Mouse (Mus musculus) CD4-positive, CD25-positive, alpha-beta regulatory T cell, adult 4 months (primary cell): ENCODE data around the gene Gm45015. TPM values are rescaled to one million over a fixed set of nuclear protein-coding genes. Genes with fewer than 3 reads are reported as not detected.
"Not testable (repeated sequence)": the region's sequence is repeated elsewhere in the genome, so short reads cannot be mapped to it uniquely, and the experiment has no call there.

Experiments
- ATAC-seq: one replicate; pipeline ENCODE4 v1.8.0; 2017
- polyA plus RNA-seq, 2 experiments: library from polyadenylated mRNA; unstranded; fragments of 100-300 nt; shearing (Covaris generic); gene quantifications; one replicate each; pipeline ENCODE4 v1.2.1; 2017

Gene Gm45015
- polyA plus RNA-seq: not detected

DNA sequence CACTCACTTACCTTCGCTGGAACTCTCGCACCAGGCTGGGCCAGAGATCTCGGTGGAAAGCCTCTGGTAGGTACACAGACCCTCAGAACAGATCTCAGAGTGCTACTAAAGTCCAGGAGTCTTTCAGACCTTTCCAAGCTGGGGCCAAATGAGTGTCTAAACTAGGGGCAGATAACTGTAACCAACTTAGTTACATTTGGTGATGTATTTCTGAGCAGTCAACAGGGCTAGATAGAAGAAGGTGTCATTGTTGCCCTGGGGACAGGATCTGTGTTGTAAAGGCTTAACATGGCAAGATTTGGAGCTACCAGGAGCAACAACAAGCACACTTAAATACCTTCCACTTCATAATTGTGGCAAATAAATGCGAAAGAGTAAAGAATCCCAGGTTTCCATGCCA lies at the start of gene Gm45015:
Gene Gm45015 (minus strand): TSS at position 101 of the 400 bp plus-strand sequence.
- ATAC-seq: no peak

GRCm38 (mm10) chrX:73384924-73385323 lies 48.3 kb upstream of the Gm45015 start:
- ATAC-seq: no peak

DNA sequence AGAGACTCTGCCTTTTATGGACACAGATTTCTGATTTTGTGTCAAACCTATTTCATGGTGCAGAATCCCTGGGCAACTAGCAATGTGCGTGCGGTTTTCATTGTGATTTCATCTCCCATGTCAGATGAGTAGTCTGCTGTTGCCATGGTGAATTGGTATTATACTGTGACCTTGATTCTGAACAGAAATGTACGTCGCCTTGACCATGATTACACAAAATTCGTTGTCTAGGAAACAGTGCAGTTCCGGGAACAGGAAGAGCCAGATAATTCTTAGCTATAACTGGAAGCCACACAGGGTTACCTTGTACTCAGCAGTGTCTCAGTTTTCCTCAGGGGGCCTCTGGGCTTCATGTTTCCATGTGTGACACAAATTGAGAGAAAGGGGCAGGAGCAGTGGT lies 47.8 kb upstream of the Gm45015 start:
- no peak for ATAC-seq

DNA sequence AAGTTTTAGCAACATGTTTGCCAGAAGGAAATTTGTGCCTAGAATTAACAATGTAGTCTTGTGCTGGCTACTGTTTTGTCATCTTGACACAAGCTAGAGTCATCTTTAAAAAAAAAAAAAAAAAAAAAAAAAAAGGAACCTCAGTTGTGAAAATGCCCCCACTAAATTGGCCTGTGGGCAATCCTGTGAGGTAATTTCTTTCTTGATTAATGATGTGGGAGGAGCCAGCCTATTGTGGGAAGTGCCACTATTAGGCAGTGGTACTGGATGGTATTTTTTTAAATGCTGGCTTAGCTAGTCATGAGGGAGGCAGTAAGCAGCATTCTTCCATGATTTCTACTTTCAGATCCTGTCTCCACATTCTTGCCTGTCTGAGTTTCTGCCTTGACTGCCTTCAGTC lies 26.7 kb upstream of the Gm45015 start:
- no peak for ATAC-seq

- no peak for ATAC-seq
Measured at GRCm38 (mm10) chrX:73356719-73357118, 20.1 kb upstream of the Gm45015 start.

GRCm38 (mm10) chrX:73356163-73356562 lies 19.5 kb upstream of the Gm45015 start:
- ATAC-seq: no peak

GRCm38 (mm10) chrX:73344346-73344745 lies 7.7 kb upstream of the Gm45015 start:
- ATAC-seq: no peak

- no peak for ATAC-seq
Measured at GRCm38 (mm10) chrX:73343802-73344201, 7.2 kb upstream of the Gm45015 start.

DNA sequence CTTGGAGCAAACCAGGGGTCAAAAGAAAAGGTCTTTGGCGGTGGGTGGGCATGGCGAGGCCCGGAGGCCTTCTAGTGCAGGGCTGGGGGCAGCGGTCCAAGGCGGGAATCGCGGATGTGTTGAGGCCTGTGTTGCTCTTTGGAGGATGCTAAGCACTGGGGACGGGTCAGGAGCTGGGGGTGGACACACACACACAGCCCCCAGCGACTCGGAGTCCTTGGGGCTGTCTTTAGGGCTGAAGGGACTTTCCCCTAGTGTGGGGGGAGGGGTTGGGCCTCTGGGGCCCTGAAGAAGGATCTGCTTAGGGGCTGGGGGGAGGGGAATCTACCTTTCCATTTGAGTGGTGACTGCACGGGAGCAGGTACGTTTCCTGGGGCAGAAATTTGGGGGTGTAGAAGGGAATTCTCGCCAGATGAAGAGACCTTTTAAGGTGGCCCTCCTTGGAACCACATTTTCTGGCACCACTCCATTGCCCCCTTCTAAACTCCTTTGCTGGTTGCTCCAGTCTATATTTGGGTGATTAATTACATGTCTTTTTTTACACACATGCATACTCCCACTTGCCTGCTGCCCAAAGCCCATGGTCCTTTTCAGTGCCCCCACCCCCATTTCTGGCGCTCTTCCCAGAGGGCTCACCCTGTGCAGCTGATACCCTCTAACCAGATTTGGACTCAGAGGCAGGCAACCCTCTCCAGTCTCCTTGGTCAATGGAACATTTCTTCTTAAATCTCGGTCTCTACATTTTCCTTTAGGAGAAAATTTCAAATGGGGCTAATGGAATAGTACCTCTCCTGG lies 6.5 kb upstream of the Gm45015 start:
- ATAC-seq: peak; percentile 45

DNA sequence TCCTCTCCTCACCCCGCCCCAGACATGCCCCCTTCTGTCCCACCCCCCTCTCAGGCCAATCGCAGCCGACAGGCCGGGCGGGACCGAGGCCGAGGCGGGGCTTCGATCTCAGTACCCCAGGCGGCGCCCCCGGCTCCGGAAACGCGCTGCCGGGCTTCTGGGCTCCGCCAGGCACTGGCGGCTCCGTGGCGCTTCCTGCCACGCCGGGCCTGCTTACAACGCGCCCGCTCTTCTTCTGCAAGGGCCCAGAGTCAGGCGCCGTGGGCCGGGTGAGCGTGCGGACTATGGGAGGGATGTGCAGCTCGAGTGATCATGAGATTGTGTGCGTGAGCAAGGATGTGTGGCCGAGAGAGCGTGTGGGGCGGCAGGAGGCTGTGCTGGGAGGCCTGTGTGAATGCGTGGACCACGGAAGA lies 5.8 kb upstream of the Gm45015 start, which contains the start of gene Zfp275:
Gene Zfp275 (plus strand): TSS at position 139 of the 413 bp plus-strand sequence.
- ATAC-seq: peak; percentile 90

- ATAC-seq: no peak
Measured at GRCm38 (mm10) chrX:73342068-73342467, 5.4 kb upstream of the Gm45015 start.

DNA sequence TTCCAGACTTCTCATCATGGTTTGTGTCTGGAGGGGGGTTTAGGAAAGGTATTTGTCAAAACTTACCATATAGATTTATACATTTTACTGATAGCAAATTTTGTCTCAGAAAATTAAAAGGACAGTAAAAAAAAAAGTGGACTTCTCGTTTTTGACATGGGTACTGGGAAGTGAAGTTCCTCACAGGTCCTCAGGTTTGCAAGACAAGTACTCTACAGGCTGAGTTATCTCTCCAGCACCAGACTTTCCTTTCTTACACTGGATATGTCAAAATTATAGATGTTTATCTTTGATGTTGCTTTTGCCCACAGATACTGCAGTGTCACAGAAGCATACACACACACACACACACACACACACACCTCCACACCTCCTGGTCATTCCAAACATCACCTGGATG lies 4.8 kb upstream of the Gm45015 start:
- ATAC-seq: no peak

DNA sequence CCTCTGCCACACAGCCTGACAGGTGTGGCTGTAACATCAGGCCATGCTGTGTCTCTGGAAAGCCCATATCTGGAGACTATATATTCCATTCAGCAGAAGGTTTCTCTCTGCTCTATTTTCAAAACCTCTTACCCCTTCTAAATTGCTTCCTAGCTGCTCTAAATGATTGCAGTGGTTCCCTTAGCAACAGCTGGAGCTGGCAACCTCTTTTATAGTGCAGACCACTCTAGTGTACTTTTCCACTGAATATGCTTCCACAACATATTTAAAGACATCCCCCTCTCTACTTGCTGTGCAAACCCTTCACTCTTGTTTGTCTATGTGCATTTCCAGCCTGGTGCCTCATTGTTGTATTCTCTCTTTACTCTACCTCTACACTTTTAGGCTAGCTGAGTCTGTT lies 3.1 kb downstream of the Gm45015 start:
- ATAC-seq: no peak

GRCm38 (mm10) chrX:73327215-73327614 lies 9.4 kb downstream of the Gm45015 start:
- ATAC-seq: no peak

DNA sequence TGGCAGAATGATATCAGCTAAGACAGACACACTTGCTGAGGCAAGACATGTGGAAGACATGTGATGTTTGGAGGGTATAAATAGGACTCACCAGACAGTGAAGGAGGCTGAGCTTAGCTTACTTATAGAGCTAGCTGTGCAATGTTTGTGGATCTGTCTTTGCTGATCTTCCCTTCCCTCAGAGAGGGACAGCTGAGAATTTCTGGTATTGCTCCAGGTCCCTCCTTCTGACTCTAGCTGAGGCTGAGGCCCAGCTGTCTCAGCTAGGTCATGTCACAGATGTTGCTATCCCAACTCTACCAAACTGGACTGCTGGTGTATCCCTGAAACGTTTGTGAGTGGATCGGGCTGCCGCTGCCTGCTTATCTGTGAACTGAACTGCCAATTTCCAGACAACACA lies 15.6 kb downstream of the Gm45015 start:
- ATAC-seq: no peak

- no peak for ATAC-seq
Measured at GRCm38 (mm10) chrX:73312522-73312921, 24.1 kb downstream of the Gm45015 start.

- ATAC-seq: not testable (repeated sequence)
Measured at GRCm38 (mm10) chrX:73295745-73296144, 40.9 kb downstream of the Gm45015 start.

GRCm38 (mm10) chrX:73292876-73293275 lies 43.8 kb downstream of the Gm45015 start, which contains the start of the genes Xlr5a and Xlr5c:
Gene Xlr5a (minus strand): TSS chrX:73292976.
Gene Xlr5c (minus strand): TSS chrX:73292976.
- not testable (repeated sequence) for ATAC-seq

Other genes with a start within 250 kb of the Gm45015 start
- under 1 TPM in 1 of 2 experiments, not detected in 1; 0.79 TPM for gene Xlr3a, start 239.7 kb downstream of the Gm45015 start, polyA plus RNA-seq
- gene Gm14685, start 219.8 kb downstream of the Gm45015 start, polyA plus RNA-seq: not detected
- not detected for gene Xlr5b, start 188.0 kb downstream of the Gm45015 start, polyA plus RNA-seq
- not detected for gene DXBay18, start 187.4 kb downstream of the Gm45015 start, polyA plus RNA-seq
- gene Spin2d, start 159.9 kb downstream of the Gm45015 start, polyA plus RNA-seq: not detected
- 10 to 100 TPM; 12.5 to 22.5 TPM for gene Xlr3b, start 144.6 kb downstream of the Gm45015 start, polyA plus RNA-seq
- gene Xlr4b, start 122.5 kb downstream of the Gm45015 start, polyA plus RNA-seq: 100 to 1,000 TPM; 164 to 182 TPM
- 1 to 10 TPM in 1 of 2 experiments, under 1 TPM in 1; 0.47 to 1.6 TPM for gene F8a, start 108.5 kb downstream of the Gm45015 start, polyA plus RNA-seq
- 100 to 1,000 TPM; 102 to 135 TPM for gene Xlr4c, start 93.7 kb downstream of the Gm45015 start, polyA plus RNA-seq
- not detected for gene Xlr3c, start 71.5 kb downstream of the Gm45015 start, polyA plus RNA-seq
- gene Xlr5a, start 43.9 kb downstream of the Gm45015 start, polyA plus RNA-seq: not detected
- gene Xlr5c, start 43.9 kb downstream of the Gm45015 start, polyA plus RNA-seq: under 1 TPM in 1 of 2 experiments, not detected in 1; 0.26 TPM
- gene Zfp275, start 5.8 kb upstream of the Gm45015 start, polyA plus RNA-seq: 10 to 100 TPM; 11.1 to 11.4 TPM
- not detected for gene Gm18336, start 61.9 kb upstream of the Gm45015 start, polyA plus RNA-seq
- under 1 TPM in 1 of 2 experiments, not detected in 1; 0.27 TPM for gene Zfp92, start 74.3 kb upstream of the Gm45015 start, polyA plus RNA-seq
- not detected for gene Trex2, start 98.5 kb upstream of the Gm45015 start, polyA plus RNA-seq
- 10 to 100 TPM; 23.5 to 27.7 TPM for gene Haus7, start 122.2 kb upstream of the Gm45015 start, polyA plus RNA-seq
- not detected for gene Bgn, start 146.8 kb upstream of the Gm45015 start, polyA plus RNA-seq
- gene Atp2b3, start 166.2 kb upstream of the Gm45015 start, polyA plus RNA-seq: not detected